Mouse (Mus musculus) adrenal gland, adult (tissue): ENCODE results near the gene Atxn7l3.
"Not testable (repeated sequence)": the region's sequence is repeated elsewhere in the genome, so short reads cannot be mapped to it uniquely, and the experiment has no call there.

Experiments used
- DNase-seq, 2 experiments: peaks; one replicate each; pipeline ENCODE4 v3.0.0; 2022 to 2023; ENCODE audit warnings: low spot score in 1 of 2; ENCODE audit not compliant: inconsistent age in 2 of 2

Atxn7l3 gene

DNA sequence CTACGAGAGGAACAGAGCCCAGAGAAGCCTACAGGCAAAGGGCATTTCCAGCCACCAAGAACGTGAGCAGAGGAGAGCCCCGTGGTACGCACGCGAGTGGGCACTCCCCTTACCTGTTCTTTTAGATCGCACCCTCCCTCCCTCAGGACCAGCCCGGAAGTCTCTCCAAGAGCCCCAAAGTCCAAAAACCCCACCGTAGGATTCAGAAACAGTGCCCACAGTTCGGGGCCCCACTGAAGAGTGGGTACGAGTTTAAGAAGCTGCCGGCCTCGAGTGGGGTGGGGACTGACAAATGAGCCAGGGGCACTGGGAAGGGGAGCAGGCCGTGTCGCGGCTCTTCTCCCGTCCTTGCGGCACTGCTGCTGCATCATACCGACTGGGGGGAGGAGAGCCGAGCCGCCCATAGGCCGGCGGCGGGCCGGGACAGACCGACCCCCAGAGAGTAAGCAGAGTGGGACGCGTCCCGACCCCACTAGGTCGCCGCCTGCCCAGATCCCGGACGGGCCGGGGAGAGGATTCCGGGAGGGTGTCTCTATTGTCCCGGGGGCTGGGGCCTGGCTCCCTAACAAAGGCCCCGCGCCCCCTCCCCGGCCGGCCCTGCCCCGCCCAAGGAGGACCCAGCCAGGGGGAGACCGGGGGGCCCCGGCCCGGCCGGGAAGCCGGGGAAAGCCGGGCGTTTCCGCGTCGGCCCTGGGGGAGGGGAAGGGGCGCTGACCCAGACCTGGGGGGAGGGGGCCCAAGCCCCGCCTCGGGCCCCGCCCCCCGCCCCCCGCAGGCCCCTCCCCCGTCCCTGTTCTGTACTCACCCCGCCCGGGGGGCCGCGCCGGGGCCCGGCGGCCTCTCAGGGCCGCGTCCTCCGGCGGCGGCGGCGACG is 596 bp downstream of the Atxn7l3 start:
- peak; percentile 79 to 87 for DNase-seq

DNA sequence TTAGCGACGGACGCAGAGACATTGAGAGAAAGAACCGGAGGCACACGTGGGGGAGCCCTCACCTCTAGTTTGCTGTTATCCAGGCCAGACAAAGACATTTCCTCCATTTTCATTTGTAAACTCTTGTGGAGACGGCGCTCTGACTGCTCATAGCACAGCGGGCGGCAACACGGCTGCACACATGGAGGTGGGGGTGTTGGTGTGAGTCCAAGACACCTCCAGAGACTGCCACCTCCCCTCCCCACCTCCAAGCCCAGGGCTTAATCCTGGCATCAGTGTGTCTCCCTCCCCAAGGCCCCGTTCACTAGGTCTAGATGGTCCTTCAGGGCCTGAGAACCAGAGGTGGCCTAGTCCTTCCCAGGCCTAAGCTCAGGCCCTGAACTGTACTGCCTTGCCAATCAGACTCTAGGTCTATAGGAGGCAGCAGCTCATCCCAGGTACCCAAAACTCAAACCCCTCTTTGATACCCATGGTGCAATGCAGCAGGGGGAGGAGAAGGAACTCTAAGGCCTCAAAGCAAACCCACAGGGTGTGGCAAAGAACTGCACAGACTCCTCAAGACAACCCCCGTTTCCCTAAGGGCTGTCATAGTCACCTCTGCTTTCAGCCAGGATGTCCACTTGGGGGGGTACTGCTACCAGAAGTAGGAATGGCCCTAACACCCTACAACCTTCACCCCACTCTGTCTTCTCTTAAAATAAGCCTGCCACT is 1.4 kb downstream of the Atxn7l3 start:
- peak in 1 of 2 experiments; percentile 81 for DNase-seq

DNA sequence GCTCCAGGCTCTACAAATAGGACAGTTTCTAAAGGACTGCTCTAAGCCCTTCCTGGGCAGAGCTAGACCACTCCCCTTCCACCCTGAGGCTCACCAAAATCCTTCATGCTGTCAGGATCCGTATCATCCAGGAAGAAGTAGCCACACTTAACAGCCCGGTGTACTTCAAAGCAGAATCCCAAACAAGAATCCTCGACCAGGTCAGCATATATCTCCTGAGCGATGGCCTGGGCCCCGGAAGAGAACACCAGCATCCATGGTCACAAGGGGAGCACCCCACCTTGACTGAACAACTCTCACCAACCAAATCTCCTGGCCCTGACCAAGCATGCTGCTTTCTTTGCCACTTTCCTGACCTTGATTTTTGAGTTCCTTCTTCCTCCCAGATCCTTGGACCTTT is 2.0 kb downstream of the Atxn7l3 start:
- peak in 1 of 2 experiments; percentile 52 for DNase-seq

DNA sequence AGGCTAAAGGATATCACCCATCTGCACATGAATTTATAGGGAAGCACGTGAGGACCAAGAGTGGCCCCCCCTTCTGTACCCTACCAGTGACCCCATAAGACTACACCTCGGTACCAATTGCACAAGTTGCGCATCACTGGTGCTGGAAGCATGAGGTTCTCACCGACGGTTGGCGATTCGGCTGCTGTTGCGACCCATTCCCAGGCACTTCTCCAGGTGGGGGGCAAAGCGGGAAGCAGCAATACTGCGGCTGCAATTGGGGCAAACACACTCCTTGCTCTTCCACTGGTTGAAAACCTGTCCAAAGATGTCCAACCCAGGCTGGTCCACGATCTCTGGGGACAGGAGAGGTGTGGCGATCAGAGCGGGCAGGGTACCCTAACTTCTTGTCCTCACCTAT is 2.5 kb downstream of the Atxn7l3 start:
- peak in 1 of 2 experiments; percentile 52 for DNase-seq

DNA sequence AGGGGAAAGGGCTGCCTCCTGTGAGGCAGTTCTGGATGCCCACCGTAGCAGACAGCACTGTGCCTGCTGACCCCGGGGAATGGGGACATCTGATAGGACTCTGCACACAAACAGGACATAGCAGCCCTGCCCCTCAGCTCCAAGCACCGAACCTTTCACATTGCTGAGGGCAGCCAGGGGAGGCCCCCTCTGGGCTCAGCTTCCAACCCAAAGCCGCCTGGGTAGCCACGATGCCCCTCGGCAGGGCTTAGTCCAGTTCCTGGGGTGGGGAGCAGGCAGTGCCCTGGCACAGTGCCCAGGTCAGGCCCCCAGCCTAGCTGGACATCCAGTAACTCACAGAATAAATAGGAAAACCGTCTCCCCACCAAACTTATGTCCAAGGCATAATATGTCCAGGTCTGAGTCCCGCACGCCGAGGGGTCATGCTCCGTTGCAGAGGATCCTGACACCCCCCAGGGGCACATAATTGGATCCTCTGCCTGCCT is 5.3 kb downstream of the Atxn7l3 start:
- no peak for DNase-seq

DNA sequence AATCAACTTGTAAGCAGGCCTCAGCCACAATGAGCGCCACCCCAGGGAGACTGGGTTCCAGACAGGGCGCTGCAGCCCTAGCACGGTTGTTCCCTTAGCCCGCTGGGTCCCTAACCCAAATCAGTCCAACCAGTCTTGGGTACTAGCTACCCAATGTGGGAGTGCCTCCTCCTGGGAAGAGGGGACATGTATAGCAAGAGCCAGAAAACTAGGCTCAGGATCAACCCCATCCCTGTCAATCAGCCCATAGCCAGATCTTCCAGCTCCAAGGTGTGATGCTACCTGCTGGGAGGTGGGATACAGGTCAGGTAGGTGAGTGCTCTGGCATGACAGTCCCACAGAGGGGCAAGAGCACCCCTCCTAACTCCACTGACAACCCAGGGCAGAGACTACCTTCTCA is 6.3 kb downstream of the Atxn7l3 start:
- peak in 1 of 2 experiments; percentile 43 for DNase-seq

DNA sequence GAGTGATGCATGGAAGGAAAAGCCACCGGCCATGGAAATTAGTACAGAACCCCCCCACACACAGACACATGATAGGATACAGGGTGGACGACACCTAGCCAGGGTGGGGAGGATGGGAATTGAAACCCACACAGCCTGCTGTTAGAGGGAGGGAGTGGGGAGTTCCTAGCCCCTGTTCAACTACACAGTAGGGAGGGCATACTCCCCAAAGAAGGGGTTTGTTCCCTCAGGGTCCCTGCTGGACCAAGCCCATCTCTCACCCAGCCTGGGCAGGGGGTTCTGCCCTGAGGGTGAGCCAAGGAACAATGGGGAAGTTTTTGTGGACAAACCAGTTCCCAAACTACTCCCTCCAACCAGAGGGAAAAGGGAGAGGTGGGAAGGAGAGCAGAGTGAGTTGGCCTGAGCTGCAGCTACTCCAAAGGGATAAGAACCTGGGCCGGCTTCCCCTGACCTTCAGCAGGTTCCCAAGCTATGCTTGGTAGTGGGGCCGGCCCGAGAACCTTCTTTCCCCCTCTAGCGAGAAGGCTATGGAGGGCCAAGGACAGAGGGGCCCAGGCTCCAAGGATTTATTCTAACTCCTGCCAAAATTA is 6.8 kb downstream of the Atxn7l3 start:
- DNase-seq, result peak in 1 of 2 experiments; percentile 64

DNA sequence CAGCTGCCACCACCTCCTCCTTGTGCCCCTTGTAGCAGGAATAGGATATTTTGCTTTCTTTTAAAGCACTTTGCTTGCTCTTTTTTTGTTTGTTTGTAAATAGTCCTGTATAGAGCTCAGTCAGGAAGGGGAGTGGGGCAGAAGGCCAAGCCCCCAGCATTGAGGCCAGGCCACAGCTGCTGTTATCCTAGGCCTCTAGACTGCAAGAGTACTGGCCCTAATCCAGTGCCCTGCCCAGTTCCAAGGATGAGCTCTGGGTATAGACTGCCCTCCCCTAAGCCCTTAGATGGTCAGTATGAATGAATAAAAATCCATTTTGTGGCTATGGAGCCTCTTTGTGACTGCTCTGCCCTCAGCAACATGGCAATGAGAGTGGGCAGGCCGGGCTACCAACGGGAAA is 7.5 kb downstream of the Atxn7l3 start:
- peak in 1 of 2 experiments; percentile 58 for DNase-seq

DNA sequence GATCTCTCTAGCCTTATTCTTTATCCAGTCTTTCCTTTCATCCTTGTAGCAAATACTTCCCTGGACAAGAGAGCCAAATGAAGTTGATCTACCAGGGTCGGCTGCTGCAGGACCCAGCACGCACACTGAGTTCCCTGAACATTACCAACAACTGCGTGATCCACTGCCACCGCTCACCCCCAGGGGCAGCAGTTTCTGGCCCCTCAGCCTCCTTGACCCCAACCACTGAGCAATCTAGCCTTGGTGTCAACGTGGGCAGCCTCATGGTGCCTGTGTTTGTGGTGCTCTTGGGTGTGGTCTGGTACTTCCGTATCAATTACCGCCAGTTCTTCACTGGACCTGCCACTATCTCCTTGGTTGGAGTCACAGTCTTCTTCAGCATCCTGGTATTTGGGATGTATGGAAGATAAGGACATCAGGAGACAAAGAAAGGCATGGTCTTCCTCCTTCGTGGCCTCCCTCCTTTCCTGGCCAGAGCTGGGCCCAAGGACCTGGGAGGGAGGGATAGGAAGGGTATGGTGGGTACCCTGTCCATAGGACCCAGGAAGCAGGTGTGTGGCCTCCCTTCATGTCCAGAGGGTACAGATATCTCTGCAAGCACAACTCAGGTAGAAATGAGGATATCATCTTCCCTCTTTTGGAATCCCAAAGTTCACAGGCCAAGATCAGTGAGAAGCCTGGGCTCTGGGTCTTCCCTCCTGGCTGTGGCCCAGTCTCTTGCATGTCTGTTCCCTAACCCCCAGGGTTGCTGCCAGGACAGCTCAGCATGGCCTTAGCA is 8.2 kb downstream of the Atxn7l3 start:
- DNase-seq, result peak in 1 of 2 experiments; percentile 43

DNA sequence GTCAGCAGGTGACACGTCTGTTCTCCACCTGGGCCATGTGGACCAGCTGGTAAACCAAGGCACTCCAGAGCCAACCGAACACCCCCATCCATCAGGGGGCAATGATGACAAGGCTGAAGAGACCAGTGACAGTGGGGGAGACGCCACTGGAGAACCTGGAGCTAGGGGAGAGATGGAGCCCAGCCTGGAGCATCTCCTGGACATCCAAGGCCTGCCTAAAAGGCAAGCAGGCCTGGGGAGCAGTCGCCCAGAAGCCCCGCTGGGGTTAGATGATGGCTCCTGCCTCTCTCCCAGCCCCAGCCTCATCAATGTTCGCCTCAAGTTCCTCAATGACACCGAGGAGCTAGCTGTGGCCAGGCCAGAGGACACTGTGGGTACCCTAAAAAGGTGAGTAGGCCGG is 8.9 kb downstream of the Atxn7l3 start:
- DNase-seq, result peak in 1 of 2 experiments; percentile 42

DNA sequence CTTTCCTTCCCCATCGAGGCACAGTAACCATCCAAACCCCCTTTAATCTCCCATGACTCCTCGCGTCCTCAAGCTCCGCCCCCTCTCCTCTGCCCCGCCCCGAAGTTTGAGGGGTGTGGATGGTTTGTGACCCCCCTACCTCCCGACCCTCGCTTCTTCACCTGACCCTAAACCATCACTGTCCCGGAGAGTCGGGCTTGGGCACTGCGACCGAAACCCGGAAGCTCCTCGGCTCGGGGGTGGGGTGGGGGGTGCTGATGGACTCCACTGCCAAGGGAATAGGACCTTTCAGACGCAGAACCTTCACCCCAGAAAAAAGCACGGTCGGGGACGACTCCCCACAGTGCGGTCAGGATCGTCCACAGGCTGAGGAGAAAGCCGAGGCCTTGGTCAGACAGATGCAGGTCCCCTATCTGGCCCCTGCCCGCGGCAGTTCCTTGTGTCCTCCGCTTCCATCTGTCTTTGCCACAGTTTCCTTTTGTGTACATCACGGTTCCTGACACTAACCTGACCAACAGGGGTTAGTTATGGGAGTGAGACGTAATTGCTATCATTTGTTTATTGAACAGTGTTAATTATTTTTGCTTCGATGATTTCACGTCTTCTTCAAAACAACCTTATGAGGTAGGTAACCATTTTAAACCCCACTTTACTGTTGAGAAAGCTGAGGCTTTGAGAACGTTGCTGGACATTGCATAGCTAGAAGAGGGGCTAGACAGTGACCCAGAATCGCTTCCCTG is 11.2 kb downstream of the Atxn7l3 start:
- DNase-seq, result no peak

DNA sequence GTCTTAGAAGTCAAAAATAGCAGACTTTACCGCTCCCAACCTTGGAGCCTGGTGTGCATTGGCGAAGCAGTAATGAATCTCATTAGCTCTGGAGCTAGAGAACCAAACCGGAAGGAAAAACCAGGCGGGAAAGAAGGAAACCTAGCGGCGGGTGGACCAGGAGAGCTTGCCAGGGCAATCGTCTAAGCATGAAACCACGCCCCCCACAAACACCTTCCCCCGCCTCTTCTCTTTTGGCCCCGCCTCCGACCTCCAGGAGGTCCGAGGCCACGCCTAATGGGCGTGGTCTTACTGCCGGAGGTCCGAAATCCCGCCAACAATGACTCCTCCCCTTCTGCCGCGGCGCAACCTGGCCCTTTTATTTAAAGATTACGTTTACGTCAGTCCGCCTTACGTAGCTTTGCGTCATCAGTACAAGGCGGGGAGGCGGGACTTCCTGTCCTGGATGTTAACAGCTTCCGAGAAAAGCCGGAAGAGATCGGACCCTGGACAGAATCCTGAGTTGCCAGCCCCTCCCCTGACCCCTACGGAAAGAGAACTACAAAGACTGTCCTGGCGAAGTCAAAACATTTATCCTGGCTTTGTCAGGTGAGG is 11.8 kb downstream of the Atxn7l3 start, which contains the start of gene Tmub2:
TSS of gene Tmub2 (plus strand) at position 431 of the 594 bp plus-strand sequence.
- peak; percentile 98 to 99 for DNase-seq

DNA sequence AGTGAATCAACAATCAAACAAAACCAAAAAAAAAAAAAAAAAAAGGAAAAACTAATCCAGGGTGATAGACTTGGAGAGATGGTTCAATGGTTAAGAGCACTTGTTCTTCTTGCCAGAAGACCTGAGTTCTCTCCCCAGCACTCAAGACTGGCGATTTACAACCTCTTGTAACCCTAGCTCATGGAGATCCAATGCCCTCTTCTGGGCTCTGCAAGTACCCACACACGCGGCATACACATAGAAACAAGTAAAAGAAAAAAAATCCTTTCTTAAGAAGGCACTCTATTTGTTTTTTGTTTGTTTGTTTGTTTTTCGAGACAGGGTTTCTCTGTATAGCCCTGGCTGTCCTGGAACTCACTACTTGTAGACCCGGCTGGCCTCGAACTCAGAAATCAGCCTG is 12.5 kb downstream of the Atxn7l3 start:
- no peak for DNase-seq

DNA sequence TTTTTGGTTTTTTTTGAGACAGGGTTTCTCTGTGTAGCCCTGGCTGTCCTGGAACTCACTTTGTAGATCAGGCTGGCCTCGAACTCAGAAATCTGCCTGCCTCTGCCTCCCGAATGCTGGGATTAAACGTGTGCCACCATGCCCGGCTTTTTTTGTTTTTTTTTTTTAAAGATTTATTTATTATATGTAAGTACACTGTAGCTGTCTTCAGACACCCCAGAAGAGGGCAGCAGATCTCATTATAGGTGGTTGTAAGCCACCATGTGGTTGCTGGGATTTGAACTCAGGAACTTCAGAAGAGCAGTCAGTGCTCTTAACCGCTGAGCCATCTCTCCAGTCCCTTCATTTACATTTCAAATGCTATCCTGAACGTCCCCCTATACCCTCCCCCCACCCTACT is 16.2 kb downstream of the Atxn7l3 start:
- DNase-seq, result not testable (repeated sequence)

DNA sequence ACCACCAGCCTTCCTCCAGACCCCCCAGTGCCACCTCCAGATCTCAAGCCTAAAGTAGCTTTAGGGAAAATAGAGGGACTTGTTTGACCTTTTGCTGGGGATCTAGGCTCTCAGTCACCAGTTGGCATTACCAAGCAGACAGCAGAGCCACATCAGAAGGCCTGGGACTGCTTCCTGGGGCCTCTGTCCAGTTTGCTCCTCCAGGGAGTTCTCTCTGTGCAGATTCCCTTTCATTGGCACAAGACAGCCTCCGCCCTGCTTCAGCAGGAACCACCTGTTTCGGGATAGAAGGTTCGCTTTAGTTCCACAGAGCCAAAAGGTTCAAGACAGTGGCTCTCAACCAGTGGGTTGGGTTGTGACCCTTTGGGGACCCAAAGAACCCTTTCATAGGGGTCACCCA is 16.8 kb downstream of the Atxn7l3 start:
- DNase-seq, result no peak

DNA sequence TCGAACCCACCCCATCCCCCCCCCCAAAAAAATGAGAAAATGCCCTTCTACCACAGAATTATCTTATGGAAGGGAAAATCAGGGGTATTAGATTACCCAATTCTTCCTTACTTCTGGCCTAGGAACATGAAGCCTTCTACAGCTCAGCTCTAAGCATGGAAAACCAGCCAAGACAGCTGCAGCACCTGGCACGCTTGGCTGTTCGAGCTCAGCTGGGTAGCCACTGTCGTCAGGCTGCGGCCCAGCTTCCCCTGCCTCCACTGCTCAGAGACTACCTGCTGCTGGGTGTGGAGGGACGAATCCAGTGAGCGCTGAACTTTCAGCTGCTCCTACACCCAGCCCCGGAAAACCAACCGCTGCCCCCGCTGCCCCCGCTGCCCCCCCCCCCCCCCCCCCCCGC is 18.7 kb downstream of the Atxn7l3 start:
- DNase-seq, result no peak

DNA sequence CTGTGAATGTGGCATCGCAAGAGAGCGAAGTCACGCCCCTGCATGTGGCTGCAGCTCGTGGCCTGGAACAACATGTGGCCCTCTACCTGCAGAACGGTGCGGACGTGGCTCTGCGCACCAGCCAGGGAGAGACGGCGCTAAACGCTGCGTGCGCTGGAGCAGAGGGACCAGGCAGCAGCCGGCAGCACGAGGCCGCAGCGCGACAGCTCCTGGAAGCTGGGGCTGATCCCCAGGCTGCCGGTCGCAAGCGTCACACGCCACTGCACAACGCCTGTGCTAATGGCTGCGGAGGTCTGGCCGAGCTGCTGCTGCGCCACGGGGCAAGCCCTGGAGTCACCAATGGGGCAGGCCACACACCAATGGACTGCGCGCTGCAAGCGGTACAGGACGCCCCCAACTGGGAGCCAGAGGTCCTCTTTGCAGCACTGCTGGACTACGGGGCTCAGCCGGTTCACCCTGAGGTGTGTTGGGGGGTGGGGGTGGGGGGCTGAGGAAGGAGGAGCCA is 20.0 kb downstream of the Atxn7l3 start:
- peak; percentile 61 to 79 for DNase-seq

DNA sequence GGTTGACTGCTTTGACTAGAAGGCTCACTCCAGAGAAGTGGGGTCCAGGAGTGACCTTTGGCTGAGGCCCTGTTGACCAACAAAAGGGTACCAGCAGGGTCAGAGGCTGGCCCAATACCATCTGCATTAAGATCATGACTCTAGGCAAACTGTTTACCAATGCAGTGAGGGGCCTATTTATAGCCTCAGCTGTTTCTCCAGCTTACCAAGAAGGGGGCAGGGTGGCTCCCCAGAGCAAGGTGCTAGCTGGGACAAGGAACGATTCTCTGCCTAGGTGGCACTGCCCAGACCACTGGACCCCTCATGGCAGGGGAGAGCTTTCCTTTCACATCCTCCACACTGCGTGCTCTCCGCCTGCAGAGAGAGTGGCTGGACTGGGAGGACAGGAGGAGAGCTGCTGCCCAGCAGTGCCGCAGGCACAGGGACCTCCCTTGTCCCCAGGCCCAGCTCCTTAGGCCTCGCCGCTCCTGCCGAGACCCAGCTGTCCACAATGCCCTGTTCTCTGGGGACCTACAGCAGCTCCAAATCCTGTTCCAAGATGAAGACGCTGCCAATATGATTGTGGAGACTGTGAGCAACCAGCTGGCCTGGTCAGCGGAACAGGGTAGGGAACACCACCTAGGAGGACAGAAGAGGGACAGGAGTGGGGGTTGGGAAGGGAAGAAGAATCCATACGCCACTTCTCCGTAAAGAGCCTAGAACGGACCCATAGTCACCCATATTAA is 27.7 kb downstream of the Atxn7l3 start, which contains the start of gene Asb16:
TSS of gene Asb16 (plus strand) at position 224 of the 725 bp plus-strand sequence.
- DNase-seq, result no peak

DNA sequence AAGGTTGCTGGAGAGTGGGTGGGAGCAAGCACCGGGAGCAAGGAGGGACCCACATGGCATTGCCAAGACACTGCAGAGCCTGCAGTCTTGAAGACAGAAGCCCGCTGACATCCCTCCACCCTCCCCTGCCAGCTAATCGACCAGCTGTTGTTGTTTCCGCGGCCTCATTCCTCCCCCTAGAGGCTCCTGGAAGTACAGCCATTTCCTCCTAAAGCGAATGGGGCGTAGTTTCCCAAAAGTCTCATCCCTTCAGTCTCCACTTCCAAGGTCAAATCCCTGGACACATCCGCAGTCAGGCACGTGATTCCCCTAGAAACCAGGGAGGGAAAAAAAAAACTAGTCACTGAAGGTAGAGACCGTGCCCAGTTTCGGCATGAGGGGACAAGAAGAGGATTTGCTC is 29.0 kb downstream of the Atxn7l3 start:
- peak; percentile 81 to 91 for DNase-seq
